Mouse (Mus musculus): ENCODE data around the gene Atrn. TPM values are rescaled to one million over a fixed set of nuclear protein-coding genes. Genes with fewer than 3 reads are reported as not detected.
A peak's percentile ranks its signal among the peaks of the same experiment; 100 is the strongest.

The Atrn gene
- polyA plus RNA-seq, 1 experiment = 6.2 TPM

- Histone ChIP-seq H3K4me3 (replicated peaks; ENCODE audit: control insufficient read depth, low read depth, low read length) (no peak overlapping the region), H3K4me1 (ENCODE audit: control insufficient read depth, insufficient read depth, low read length) (peaks cover 1% of the 10 kb centered on the region; the same call in 1 of the 2 replicates), H3K27ac (ENCODE audit: control insufficient read depth, insufficient read depth, low read depth, low read length, poor library complexity) (no peak overlapping the region)
- TF ChIP-seq POLR2A (IDR thresholded peaks at IDR 0.05; ENCODE audit: borderline replicate concordance, control insufficient read depth, low read depth, low read length) (no peak), CTCF (IDR thresholded peaks at IDR 0.05; ENCODE audit: control insufficient read depth, insufficient read depth, low read length) (no peak)
- 39% methylated on average over 4 of the region's 4 CpGs for WGBS
These were observed 64.7 kb downstream of the Atrn start for GRCm38 (mm10) chr2:130971030-130971429.

GRCm38 (mm10) chr2:130972386-130972785 lies 66.1 kb downstream of the Atrn start:
- Histone ChIP-seq H3K4me3 (replicated peaks; ENCODE audit: control insufficient read depth, low read depth, low read length) (no peak overlapping the region), H3K27ac (ENCODE audit: control insufficient read depth, insufficient read depth, low read depth, low read length, poor library complexity) (no peak overlapping the region), H3K4me1 (ENCODE audit: control insufficient read depth, insufficient read depth, low read length) (peaks cover 1% of the 10 kb centered on the region; the same call in 1 of the 2 replicates)
- TF ChIP-seq CTCF (IDR thresholded peaks at IDR 0.05; ENCODE audit: control insufficient read depth, insufficient read depth, low read length) (no peak), POLR2A (IDR thresholded peaks at IDR 0.05; ENCODE audit: borderline replicate concordance, control insufficient read depth, low read depth, low read length) (no peak)
- 77% methylated on average over 4 of the region's 4 CpGs for WGBS

- WGBS = 60% methylated on average over 1 of the region's 1 CpGs
- Histone ChIP-seq H3K4me1 (ENCODE audit: control insufficient read depth, insufficient read depth, low read length) (peaks cover 3% of the 10 kb centered on the region; the same call in 1 of the 2 replicates), H3K4me3 (replicated peaks; ENCODE audit: control insufficient read depth, low read depth, low read length) (no peak overlapping the region), H3K27ac (ENCODE audit: control insufficient read depth, insufficient read depth, low read depth, low read length, poor library complexity) (no peak overlapping the region)
- TF ChIP-seq POLR2A (IDR thresholded peaks at IDR 0.05; ENCODE audit: borderline replicate concordance, control insufficient read depth, low read depth, low read length) = no peak
- no peak for TF ChIP-seq CTCF (IDR thresholded peaks at IDR 0.05; ENCODE audit: control insufficient read depth, insufficient read depth, low read length)
These were observed 68.6 kb downstream of the Atrn start for GRCm38 (mm10) chr2:130974928-130975327.

- no peak for TF ChIP-seq CTCF (IDR thresholded peaks at IDR 0.05; ENCODE audit: control insufficient read depth, insufficient read depth, low read length)
- no peak for TF ChIP-seq POLR2A (IDR thresholded peaks at IDR 0.05; ENCODE audit: borderline replicate concordance, control insufficient read depth, low read depth, low read length)
- Histone ChIP-seq H3K4me1 (ENCODE audit: control insufficient read depth, insufficient read depth, low read length) (peaks cover 3% of the 10 kb centered on the region; the same call in 1 of the 2 replicates), H3K27ac (ENCODE audit: control insufficient read depth, insufficient read depth, low read depth, low read length, poor library complexity) (no peak overlapping the region), H3K4me3 (replicated peaks; ENCODE audit: control insufficient read depth, low read depth, low read length) (no peak overlapping the region)
These were observed 71.3 kb downstream of the Atrn start for GRCm38 (mm10) chr2:130977589-130977988.

GRCm38 (mm10) chr2:130978058-130978847 lies 72.0 kb downstream of the Atrn start:
- peak overlapping the region; percentile 34; the same call in 1 of the 2 replicates for H3K27ac ChIP-seq (ENCODE audit: control insufficient read depth, insufficient read depth, low read depth, low read length, poor library complexity)
- 65% methylated on average over 10 of the region's 10 CpGs for WGBS
- peaks cover 3% of the 10 kb centered on the region; the same call in 1 of the 2 replicates for H3K4me1 ChIP-seq (ENCODE audit: control insufficient read depth, insufficient read depth, low read length)
- TF ChIP-seq POLR2A (IDR thresholded peaks at IDR 0.05; ENCODE audit: borderline replicate concordance, control insufficient read depth, low read depth, low read length) (no peak), CTCF (IDR thresholded peaks at IDR 0.05; ENCODE audit: control insufficient read depth, insufficient read depth, low read length) (no peak)
- H3K4me3 ChIP-seq (replicated peaks; ENCODE audit: control insufficient read depth, low read depth, low read length) = no peak overlapping the region

- peaks cover 1% of the 10 kb centered on the region; the same call in 1 of the 2 replicates for H3K4me1 ChIP-seq (ENCODE audit: control insufficient read depth, insufficient read depth, low read length)
- no peak overlapping the region for H3K4me3 ChIP-seq (replicated peaks; ENCODE audit: control insufficient read depth, low read depth, low read length)
- TF ChIP-seq POLR2A (IDR thresholded peaks at IDR 0.05; ENCODE audit: borderline replicate concordance, control insufficient read depth, low read depth, low read length) (no peak), CTCF (IDR thresholded peaks at IDR 0.05; ENCODE audit: control insufficient read depth, insufficient read depth, low read length) (no peak)
- no peak overlapping the region for H3K27ac ChIP-seq (ENCODE audit: control insufficient read depth, insufficient read depth, low read depth, low read length, poor library complexity)
These were observed 72.8 kb downstream of the Atrn start for GRCm38 (mm10) chr2:130979138-130979537.

- H3K4me1 ChIP-seq (ENCODE audit: control insufficient read depth, insufficient read depth, low read length) = no peaks in the 10 kb centered on the region
- no peak overlapping the region for H3K4me3 ChIP-seq (replicated peaks; ENCODE audit: control insufficient read depth, low read depth, low read length)
- H3K27ac ChIP-seq (ENCODE audit: control insufficient read depth, insufficient read depth, low read depth, low read length, poor library complexity) = no peak overlapping the region
- WGBS = 83% methylated on average over 2 of the region's 2 CpGs
- TF ChIP-seq CTCF (IDR thresholded peaks at IDR 0.05; ENCODE audit: control insufficient read depth, insufficient read depth, low read length) (no peak), POLR2A (IDR thresholded peaks at IDR 0.05; ENCODE audit: borderline replicate concordance, control insufficient read depth, low read depth, low read length) (no peak)
These were observed 86.5 kb downstream of the Atrn start for GRCm38 (mm10) chr2:130992818-130993217.

- TF ChIP-seq CTCF (IDR thresholded peaks at IDR 0.05; ENCODE audit: control insufficient read depth, insufficient read depth, low read length) (no peak), POLR2A (IDR thresholded peaks at IDR 0.05; ENCODE audit: borderline replicate concordance, control insufficient read depth, low read depth, low read length) (no peak)
- Histone ChIP-seq H3K4me1 (ENCODE audit: control insufficient read depth, insufficient read depth, low read length) (no peaks in the 10 kb centered on the region), H3K4me3 (replicated peaks; ENCODE audit: control insufficient read depth, low read depth, low read length) (no peak overlapping the region), H3K27ac (ENCODE audit: control insufficient read depth, insufficient read depth, low read depth, low read length, poor library complexity) (no peak overlapping the region)
- 70% methylated on average over 2 of the region's 2 CpGs for WGBS
These were observed 102.8 kb downstream of the Atrn start for GRCm38 (mm10) chr2:131009123-131009522.
